Mouse (Mus musculus): ENCODE measurements around the gene Arl5c. TPM values are rescaled to one million over a fixed set of nuclear protein-coding genes. Genes with fewer than 3 reads are reported as not detected.

The Arl5c gene
- polyA plus RNA-seq, 1 experiment, result 2.1 TPM

- Histone ChIP-seq H3ac (ENCODE audit: control insufficient read depth, insufficient read length) (peak overlapping the region; percentile 79), H3K27me3 (ENCODE audit: control insufficient read depth, insufficient read depth, insufficient read length) (no peaks in the 10 kb centered on the region), H3K36me3 (ENCODE audit: control insufficient read depth, insufficient read depth) (peaks cover 33% of the 10 kb centered on the region), H3K4me2 (ENCODE audit: low read depth) (peak overlapping the region; percentile 94), H3K4me3 (peak overlapping the region; percentile 89), H3K79me2 (ENCODE audit: control insufficient read depth, insufficient read depth) (peaks cover 21% of the 10 kb centered on the region)
- TF ChIP-seq MYOD1 (IDR thresholded peaks at IDR 0.05; ENCODE audit: control insufficient read depth in 1 of 3, insufficient read length in 2 of 3, low read depth in 2 of 3) (no peak), SRF (IDR thresholded peaks at IDR 0.05; ENCODE audit: control insufficient read depth, insufficient read length, low read depth) (no peak), USF1 (IDR thresholded peaks at IDR 0.05; ENCODE audit: low read depth) (no peak), POLR2AphosphoS2 (IDR thresholded peaks at IDR 0.05; ENCODE audit: insufficient read length, low read depth) (no peak), E2F4 (IDR thresholded peaks at IDR 0.05; ENCODE audit: insufficient read depth) (no peak), MYOG (IDR thresholded peaks at IDR 0.05; ENCODE audit: control insufficient read depth in 1 of 3, insufficient read depth in 1 of 3, insufficient read length in 2 of 3, low read depth in 2 of 3) (no peak), CEBPB (IDR thresholded peaks at IDR 0.05; ENCODE audit: insufficient read depth, poor library complexity, severe bottlenecking) (no peak), TCF12 (IDR thresholded peaks at IDR 0.05; ENCODE audit: insufficient read depth, poor library complexity, severe bottlenecking) (no peak), MAX (IDR thresholded peaks at IDR 0.05; ENCODE audit: low read depth) (no peak)
These were observed 30.2 kb upstream of the Arl5c start for GRCm38 (mm10) chr11:98026248-98026569.

- peaks cover 36% of the 10 kb centered on the region for H3K79me2 ChIP-seq (ENCODE audit: control insufficient read depth, insufficient read depth)
- no peak overlapping the region for H3K4me3 ChIP-seq
- H3K4me2 ChIP-seq (ENCODE audit: low read depth), result no peak overlapping the region
- TF ChIP-seq CEBPB (IDR thresholded peaks at IDR 0.05; ENCODE audit: insufficient read depth, poor library complexity, severe bottlenecking), result no peak
- TF ChIP-seq SRF (IDR thresholded peaks at IDR 0.05; ENCODE audit: control insufficient read depth, insufficient read length, low read depth), result no peak
- TF ChIP-seq POLR2AphosphoS2 (IDR thresholded peaks at IDR 0.05; ENCODE audit: insufficient read length, low read depth), result no peak
- TF ChIP-seq MYOG (IDR thresholded peaks at IDR 0.05; ENCODE audit: control insufficient read depth in 1 of 3, insufficient read depth in 1 of 3, insufficient read length in 2 of 3, low read depth in 2 of 3), result no peak
- TF ChIP-seq REST (IDR thresholded peaks at IDR 0.05; ENCODE audit: insufficient read depth, insufficient read length), result no peak
- TF ChIP-seq MAX (IDR thresholded peaks at IDR 0.05; ENCODE audit: low read depth), result no peak
- TF ChIP-seq TCF3 (IDR thresholded peaks at IDR 0.05; ENCODE audit: insufficient read length, low read depth), result no peak
- no peak for TF ChIP-seq TCF12 (IDR thresholded peaks at IDR 0.05; ENCODE audit: insufficient read depth, poor library complexity, severe bottlenecking)
- TF ChIP-seq E2F4 (IDR thresholded peaks at IDR 0.05; ENCODE audit: insufficient read depth), result no peak
- no peak for TF ChIP-seq USF1 (IDR thresholded peaks at IDR 0.05; ENCODE audit: low read depth)
- TF ChIP-seq MYOD1 (IDR thresholded peaks at IDR 0.05; ENCODE audit: control insufficient read depth in 1 of 3, insufficient read length in 2 of 3, low read depth in 2 of 3), result no peak
- no peak for TF ChIP-seq POLR2A (IDR thresholded peaks at IDR 0.05; ENCODE audit: insufficient read length, low read depth)
- no peak overlapping the region for H3ac ChIP-seq (ENCODE audit: control insufficient read depth, insufficient read length)
- H3K36me3 ChIP-seq (ENCODE audit: control insufficient read depth, insufficient read depth), result peaks cover 18% of the 10 kb centered on the region
- H3K27me3 ChIP-seq (ENCODE audit: control insufficient read depth, insufficient read depth, insufficient read length), result no peaks in the 10 kb centered on the region
These were observed 28.5 kb upstream of the Arl5c start for GRCm38 (mm10) chr11:98024516-98024915.

GRCm38 (mm10) chr11:98022555-98023371, 26.8 kb upstream of the Arl5c start, which contains the start of gene Cacnb1:
TSS of gene Cacnb1 (minus strand) at chr11:98023034.
- Histone ChIP-seq H3K79me2 (ENCODE audit: control insufficient read depth, insufficient read depth) (peaks cover 25% of the 10 kb centered on the region), H3K27me3 (ENCODE audit: control insufficient read depth, insufficient read depth, insufficient read length) (no peaks in the 10 kb centered on the region), H3ac (ENCODE audit: control insufficient read depth, insufficient read length) (peak within 1 kb of the TSS; percentile 60), H3K4me2 (ENCODE audit: low read depth) (peak within 1 kb of the TSS; percentile 91), H3K36me3 (ENCODE audit: control insufficient read depth, insufficient read depth) (peaks cover 13% of the 10 kb centered on the region), H3K4me3 (peak within 1 kb of the TSS; percentile 96)
- TF ChIP-seq POLR2AphosphoS2 (IDR thresholded peaks at IDR 0.05; ENCODE audit: insufficient read length, low read depth) (peak; percentile 93), POLR2A (IDR thresholded peaks at IDR 0.05; ENCODE audit: insufficient read length, low read depth) (peak; percentile 91), CEBPB (IDR thresholded peaks at IDR 0.05; ENCODE audit: insufficient read depth, poor library complexity, severe bottlenecking) (no peak)

GRCm38 (mm10) chr11:98022253-98022554, 26.2 kb upstream of the Arl5c start:
- TF ChIP-seq CEBPB (IDR thresholded peaks at IDR 0.05; ENCODE audit: insufficient read depth, poor library complexity, severe bottlenecking) (no peak), MYOD1 (IDR thresholded peaks at IDR 0.05; ENCODE audit: control insufficient read depth in 1 of 3, insufficient read length in 2 of 3, low read depth in 2 of 3) (no peak), MAX (IDR thresholded peaks at IDR 0.05; ENCODE audit: low read depth) (no peak), E2F4 (IDR thresholded peaks at IDR 0.05; ENCODE audit: insufficient read depth) (no peak), TCF12 (IDR thresholded peaks at IDR 0.05; ENCODE audit: insufficient read depth, poor library complexity, severe bottlenecking) (no peak), POLR2AphosphoS2 (IDR thresholded peaks at IDR 0.05; ENCODE audit: insufficient read length, low read depth) (no peak), MYOG (IDR thresholded peaks at IDR 0.05; ENCODE audit: control insufficient read depth in 1 of 3, insufficient read depth in 1 of 3, insufficient read length in 2 of 3, low read depth in 2 of 3) (no peak), SRF (IDR thresholded peaks at IDR 0.05; ENCODE audit: control insufficient read depth, insufficient read length, low read depth) (no peak), USF1 (IDR thresholded peaks at IDR 0.05; ENCODE audit: low read depth) (no peak), REST (IDR thresholded peaks at IDR 0.05; ENCODE audit: insufficient read depth, insufficient read length) (no peak)
- Histone ChIP-seq H3K79me2 (ENCODE audit: control insufficient read depth, insufficient read depth) (peaks cover 19% of the 10 kb centered on the region), H3K4me2 (ENCODE audit: low read depth) (peak overlapping the region; percentile 91), H3K27me3 (ENCODE audit: control insufficient read depth, insufficient read depth, insufficient read length) (no peaks in the 10 kb centered on the region), H3K36me3 (ENCODE audit: control insufficient read depth, insufficient read depth) (peaks cover 18% of the 10 kb centered on the region), H3ac (ENCODE audit: control insufficient read depth, insufficient read length) (peak overlapping the region; percentile 60), H3K4me3 (peak overlapping the region; percentile 96)

All from myocyte (in vitro differentiated cells).